Mouse (Mus musculus) testis, adult 10 weeks (tissue): ENCODE data around the gene Pkdcc. TPM values are rescaled to one million over a fixed set of nuclear protein-coding genes. Genes with fewer than 3 reads are reported as not detected.

Experiments
- polyA plus RNA-seq: library from polyadenylated mRNA; stranded (reverse); fragments of 350-450 nt; fragmentation: Illumina TruSeq; extraction: RNeasy Lipid Tissue Mini Kit (QIAGEN cat#74804); gene quantifications from one replicate; pipeline ENCODE4 v1.2.3, GENCODE M21; 2014; ENCODE audit warnings: low read depth, low replicate concordance

Gene Pkdcc
- polyA plus RNA-seq, result 1.1 TPM

GRCm38 (mm10) chr17:83214674-83215528 lies at the start of gene Pkdcc:
TSS of gene Pkdcc (plus strand) at chr17:83215292.

Other genes with a start within 250 kb of the Pkdcc start
- 26.8 TPM for gene Eml4, start 135.6 kb downstream of the Pkdcc start, polyA plus RNA-seq